Mouse (Mus musculus) erythroblast, adult 5-6 weeks (primary cell): ENCODE measurements around the gene Mctp2. TPM values are rescaled to one million over a fixed set of nuclear protein-coding genes. Genes with fewer than 3 reads are reported as not detected.
"Not testable (repeated sequence)": the region's sequence is repeated elsewhere in the genome, so short reads cannot be mapped to it uniquely, and the experiment has no call there.

Experiments
- ATAC-seq: replicated peaks from 2 replicates; pipeline ENCODE4 v1.8.0; 2016; ENCODE audit warnings: moderate number of reproducible peaks, mild to moderate bottlenecking, moderate TSS enrichment, inconsistent platforms; ENCODE audit not compliant: poor library complexity, low FRiP score, severe bottlenecking
- total RNA-seq, 2 experiments: library from RNA; stranded (forward) in 1 of 2; stranded (reverse) in 1 of 2; fragments of 150-400 nt in 1 of 2; fragments of 200-764, 138-1000 nt in 1 of 2; gene quantifications; 2 replicates each; pipeline versions ENCODE4 v1.2.3 to v1.2.4; 2015 to 2017; ENCODE audit warnings: low replicate concordance in 2 of 2

Mctp2 gene
- total RNA-seq, 2 experiments from 2014 or later, result 3.2 to 5.6 TPM

DNA sequence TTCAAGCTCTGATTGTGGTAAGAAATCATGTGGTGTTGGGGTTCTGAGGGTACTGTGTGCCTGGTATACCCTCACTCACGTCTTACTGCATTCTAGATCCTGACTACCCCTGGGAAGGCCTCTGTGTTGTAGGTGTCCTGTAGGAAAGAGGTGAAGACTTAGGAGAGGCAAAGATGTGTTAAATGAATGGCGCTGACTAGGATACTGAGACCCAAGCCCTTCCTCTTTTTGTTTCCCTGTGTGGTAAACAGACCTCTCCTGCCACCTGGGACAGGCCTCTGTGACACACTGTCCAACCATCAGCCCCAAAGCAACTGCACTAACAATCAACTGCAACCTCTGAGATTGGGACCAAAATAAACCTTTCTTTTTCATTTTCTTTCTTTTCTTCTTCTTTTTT lies 28.0 kb downstream of the Mctp2 start:
- ATAC-seq, result no peak

- ATAC-seq, result no peak
Measured at GRCm38 (mm10) chr7:72275513-72275912, 30.9 kb downstream of the Mctp2 start.

GRCm38 (mm10) chr7:72271546-72271945 lies 34.9 kb downstream of the Mctp2 start:
- ATAC-seq, result no peak

- ATAC-seq, result no peak
Measured at GRCm38 (mm10) chr7:72269994-72270393, 36.4 kb downstream of the Mctp2 start.

DNA sequence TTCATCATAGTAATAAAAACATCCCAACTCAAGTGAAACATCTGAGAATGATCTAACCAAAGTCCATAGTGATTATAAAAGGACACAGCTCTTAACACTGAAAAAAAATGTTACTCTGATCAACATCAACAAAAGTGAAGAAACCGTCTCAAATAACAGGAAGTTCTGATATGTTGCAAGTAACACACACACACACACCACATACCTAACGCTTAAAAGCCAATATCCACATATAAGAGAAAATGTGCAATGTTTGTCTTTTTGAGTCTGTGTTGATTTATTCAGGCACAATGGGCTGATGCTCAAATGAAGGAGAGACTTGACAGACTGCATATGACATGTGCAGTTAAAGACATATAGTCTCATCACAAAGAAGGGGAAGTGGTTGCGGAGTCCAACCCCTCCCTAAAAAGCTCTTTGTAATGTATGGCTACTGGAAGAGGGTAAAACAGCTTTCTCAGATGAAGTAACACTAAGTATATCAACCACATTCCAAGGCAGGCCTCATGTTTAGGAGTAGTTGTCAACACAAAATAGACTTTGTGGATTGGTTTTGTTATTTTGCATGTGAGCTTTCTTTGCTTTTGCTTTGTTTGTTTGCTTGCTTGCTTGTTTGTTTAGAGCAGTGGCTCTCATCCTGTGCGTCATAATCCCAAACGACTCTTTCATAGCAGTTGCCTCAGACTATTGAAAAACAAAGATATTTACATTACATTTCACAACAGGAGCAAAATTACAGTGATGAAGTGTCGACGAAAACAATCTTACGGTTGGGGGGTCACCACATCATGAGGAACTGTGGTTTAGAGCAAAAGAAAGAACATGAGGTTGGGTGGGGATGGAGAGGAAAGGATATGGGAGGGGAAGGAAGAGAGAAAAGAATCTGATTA lies 45.4 kb downstream of the Mctp2 start:
- ATAC-seq, result no peak

DNA sequence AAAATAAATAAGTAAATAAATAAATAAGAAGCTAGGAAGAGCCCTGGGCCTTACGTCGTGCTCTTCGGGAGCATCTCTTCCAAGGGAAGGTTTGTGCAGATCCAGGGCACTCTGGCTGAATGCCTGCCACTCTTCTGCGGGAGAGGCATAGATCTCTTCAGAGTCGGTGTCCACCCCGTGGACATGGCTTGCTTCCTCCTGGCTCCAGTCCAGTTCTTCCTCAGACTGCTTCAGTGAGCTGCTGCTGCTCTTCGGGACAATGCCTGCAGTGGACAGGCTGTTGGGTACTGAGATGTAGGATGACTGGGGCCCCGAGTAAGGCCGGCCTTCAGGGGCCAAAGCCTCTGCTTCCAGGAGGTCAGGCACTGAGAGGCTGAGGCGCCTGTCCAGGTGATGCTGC lies 47.4 kb downstream of the Mctp2 start:
- ATAC-seq, result no peak

DNA sequence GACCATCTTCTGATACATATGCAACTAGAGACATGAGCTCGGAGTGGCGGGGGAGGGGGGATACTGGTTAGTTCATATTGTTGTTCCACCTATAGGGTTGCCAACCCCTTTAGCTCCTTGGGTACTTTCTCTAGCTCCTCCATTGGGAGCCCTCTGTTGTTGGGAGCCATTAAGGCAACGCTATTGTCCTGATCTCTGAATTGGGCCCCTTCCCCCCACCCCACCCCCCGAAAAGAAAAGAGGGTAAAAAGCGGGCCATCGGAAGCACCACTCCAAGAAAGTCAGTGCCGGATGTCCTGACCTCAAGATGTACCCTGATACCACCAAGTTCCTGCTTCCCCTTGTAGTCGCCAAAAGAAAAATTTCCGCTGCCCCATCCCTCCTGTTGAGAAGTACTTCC lies 56.1 kb downstream of the Mctp2 start:
- ATAC-seq, result not testable (repeated sequence)

DNA sequence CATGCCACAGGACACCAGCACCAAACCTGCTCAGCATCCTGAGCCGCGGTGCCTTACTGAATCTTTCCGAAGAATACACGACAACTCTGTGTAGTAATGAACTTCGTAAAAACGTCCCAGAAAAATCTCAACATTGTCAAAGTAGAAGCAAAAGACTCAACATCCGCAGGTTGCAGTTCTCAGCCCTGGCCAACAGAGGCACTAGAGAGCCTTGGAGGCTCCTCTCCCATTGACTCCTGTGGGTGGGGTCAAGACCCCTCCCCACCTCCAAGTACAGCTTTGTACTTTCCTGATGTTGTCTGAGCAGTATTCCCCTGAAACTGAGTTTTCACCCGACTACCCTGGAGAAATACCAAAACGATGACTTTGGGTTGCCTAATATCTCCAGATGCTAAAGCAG lies 65.1 kb downstream of the Mctp2 start:
- no peak for ATAC-seq

DNA sequence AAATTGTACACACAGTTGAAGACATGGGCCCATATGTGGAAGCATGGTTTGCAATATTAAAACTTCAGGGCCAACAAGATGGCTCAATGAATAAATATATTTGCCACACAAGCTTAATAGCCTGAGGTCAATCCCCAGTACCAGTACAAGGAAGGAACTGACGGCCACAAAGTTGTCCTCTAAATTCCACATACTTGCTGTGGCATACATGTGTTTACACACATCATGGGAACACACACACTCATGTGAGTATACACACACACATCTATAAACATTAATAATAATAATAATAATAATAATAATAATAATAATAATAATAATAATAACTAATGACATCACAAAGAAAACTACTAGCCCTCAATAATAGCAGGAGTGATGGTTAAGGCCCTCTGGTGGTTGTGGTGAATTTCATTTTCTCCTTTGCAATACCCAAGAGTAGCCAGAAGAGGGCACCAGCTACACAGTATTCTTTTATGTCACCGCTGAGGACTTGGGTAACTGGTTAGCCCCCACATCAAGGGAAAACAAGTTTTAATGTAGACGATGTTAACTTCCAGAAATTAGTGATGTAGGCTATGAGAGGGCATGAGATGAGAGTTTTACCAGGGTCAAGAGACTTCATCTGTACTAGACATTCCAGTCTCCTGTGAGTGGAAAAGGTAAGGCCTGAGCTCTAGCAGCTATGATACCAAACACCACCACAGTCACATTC lies 66.5 kb downstream of the Mctp2 start:
- no peak for ATAC-seq

DNA sequence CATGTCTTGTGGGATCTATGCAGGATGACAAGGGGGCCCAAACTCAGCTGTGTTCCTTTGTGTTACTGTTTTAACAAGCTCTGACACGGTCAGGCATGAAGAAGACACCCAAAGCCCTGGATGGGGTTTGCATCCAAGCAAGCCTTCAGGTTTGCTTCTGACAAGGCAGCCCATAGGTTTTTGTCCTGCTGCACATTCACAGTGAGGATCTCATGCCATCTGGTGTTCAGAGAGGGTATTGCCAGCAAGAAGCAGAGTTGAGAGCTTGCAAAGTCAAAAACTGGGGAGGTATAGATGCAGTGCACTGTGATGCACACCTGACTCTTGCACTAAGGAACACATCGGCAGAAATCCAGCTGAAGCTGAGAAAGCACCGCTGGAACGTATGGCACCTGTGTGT lies 67.8 kb downstream of the Mctp2 start:
- no peak for ATAC-seq

- no peak for ATAC-seq
Measured at GRCm38 (mm10) chr7:72234433-72234998, 71.9 kb downstream of the Mctp2 start.

GRCm38 (mm10) chr7:72231182-72231877 lies 75.1 kb downstream of the Mctp2 start:
- ATAC-seq, result no peak

- no peak for ATAC-seq
Measured at GRCm38 (mm10) chr7:72229925-72230324, 76.5 kb downstream of the Mctp2 start.

DNA sequence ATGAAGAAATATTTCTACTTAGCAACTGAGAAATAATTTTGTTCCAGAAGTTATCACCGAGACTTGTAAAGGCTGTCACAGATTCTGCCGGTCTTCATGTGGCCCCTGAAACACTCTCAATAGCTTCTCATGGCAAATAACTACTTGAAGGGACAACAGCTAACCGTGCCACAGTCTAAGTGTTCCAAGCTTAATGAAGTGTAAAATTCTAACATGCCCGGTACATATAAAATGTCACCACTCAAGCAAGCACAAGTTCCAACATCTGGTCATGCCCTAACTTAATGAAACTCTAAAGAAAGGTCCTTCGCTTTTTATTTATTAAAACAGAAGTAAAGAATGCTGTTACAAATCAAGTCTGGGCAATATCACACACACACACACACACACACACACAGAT lies 82.8 kb downstream of the Mctp2 start:
- no peak for ATAC-seq

DNA sequence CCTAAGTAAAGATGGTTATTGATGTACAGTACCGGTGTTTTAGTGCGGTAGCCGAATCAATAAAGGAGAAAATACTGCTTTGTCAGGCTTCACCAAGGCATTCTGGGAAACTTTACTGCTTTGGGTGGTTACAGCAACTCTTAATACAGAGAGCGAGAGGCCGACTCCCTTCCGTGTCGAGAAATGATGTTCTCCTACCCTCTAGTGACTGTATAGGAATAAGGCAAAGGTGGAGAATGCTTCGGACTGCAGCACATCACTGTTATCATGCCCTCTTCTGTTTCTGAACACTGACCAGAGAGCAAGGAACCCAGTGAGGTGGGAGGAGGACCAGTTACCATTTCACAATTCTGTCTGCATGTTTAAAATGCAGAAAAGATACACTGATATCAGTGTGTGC lies 83.9 kb downstream of the Mctp2 start:
- ATAC-seq, result no peak

DNA sequence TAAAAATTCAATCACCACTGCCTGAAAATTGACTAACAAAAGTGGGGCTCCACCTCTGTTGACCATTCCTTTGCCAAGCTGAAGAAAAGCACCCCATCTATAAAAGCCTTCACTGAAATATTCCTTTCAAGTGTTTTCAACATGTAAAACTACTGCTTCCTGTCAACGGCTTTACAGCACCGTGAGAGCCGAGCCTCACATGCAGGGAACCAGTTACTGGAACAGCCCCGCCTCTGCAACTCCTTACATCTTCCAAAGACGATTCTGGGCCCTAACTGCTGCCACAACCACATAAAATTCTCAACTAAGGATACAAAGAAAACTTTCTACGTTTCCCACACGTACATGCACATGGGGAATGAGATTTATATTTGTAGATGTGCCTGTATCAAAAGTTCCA lies 88.4 kb downstream of the Mctp2 start:
- ATAC-seq, result no peak

- ATAC-seq, result no peak
Measured at GRCm38 (mm10) chr7:72215563-72216215, 90.7 kb downstream of the Mctp2 start.

GRCm38 (mm10) chr7:72210201-72210600 lies 96.2 kb downstream of the Mctp2 start:
- no peak for ATAC-seq

GRCm38 (mm10) chr7:72209296-72209695 lies 97.1 kb downstream of the Mctp2 start:
- no peak for ATAC-seq

- ATAC-seq, result no peak
Measured at GRCm38 (mm10) chr7:72206841-72207240, 99.6 kb downstream of the Mctp2 start.
